Comparison of ENCODE assay signal across 15 mouse cellular contexts in the genomic region with DNA sequence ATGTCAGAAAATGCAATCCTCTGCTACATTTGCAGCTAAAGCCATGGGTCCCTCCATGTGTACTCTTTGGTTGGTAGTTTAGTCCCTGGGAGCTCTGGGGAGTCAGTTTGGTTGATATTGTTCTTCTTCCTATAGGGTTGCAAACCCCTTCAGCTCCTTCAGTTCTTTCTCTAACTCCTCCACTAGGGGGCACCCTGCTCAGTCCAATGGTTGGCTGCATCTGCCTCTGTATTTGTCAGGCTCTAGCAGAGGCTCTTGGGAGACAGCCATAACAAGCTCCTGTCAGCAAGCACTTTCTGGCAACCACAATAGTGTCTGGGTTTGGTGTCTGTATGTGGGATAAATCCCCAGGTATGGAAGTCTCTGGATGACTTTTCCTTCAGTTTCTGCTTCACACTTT.
A peak's percentile ranks its signal among the peaks of the same experiment; 100 is the strongest.
DNase-seq lines count a peak whose midpoint lies in the region; ATAC-seq and TF ChIP-seq lines count a peak whose summit lies in the region.
"Had no signal": no experiment of that assay in that cellular context is flagged by ENCODE, and none has a peak within 500 bp of the region (broad histone marks: within the 10 kb centered on the region; RNA-seq: fewer than 3 reads in every experiment).

No protein-coding gene starts in this region.

- ATAC-seq in embryonic facial prominence, embryonic 11.5 days (replicated peaks; ENCODE audit: insufficient number of reproducible peaks, low FRiP score, low TSS enrichment, low read depth), result no peak
- no peak for ATAC-seq in lung, embryonic 14.5 days (ENCODE audit: insufficient read depth)
- no peak for ATAC-seq in Patski
- ATAC-seq: forebrain, embryonic 13.5 days; midbrain, embryonic 16.5 days had no signal

- no peak for TF ChIP-seq CTCF in lung, embryonic 14.5 days (IDR thresholded peaks at IDR 0.05; ENCODE audit: low read depth)
- peak; percentile 55 for TF ChIP-seq CTCF in Patski (IDR thresholded peaks at IDR 0.05)

- POLR2A ChIA-PET in Patski (lab: Charles Lee), result no interaction called here

- no peaks in the 10 kb centered on the region for H3K27me3 ChIP-seq in embryonic facial prominence, embryonic 11.5 days (ENCODE audit: control insufficient read depth, insufficient read depth, low read length)
- H3K27me3 ChIP-seq in embryonic facial prominence, embryonic 10.5 days (replicated peaks; ENCODE audit: low read depth, poor library complexity, severe bottlenecking), result no peaks in the 10 kb centered on the region
- no peaks in the 10 kb centered on the region for H3K27me3 ChIP-seq in lung, embryonic 14.5 days (ENCODE audit: insufficient read depth, low read length)
- no peaks in the 10 kb centered on the region for H3K27me3 ChIP-seq in Patski
- H3K27me3 ChIP-seq: forebrain, embryonic 13.5 days; limb, embryonic 13.5 days; neural tube, embryonic 13.5 days had no signal

- DNase-seq in embryonic facial prominence, embryonic 11.5 days (ENCODE audit: low spot score), result peak; percentile 12
- no peak for DNase-seq in embryonic facial prominence, embryonic 10.5 days (ENCODE audit: low spot score)
- DNase-seq in lung, embryonic 14.5 days, result peak; percentile 1
- DNase-seq in lung, postnatal 36 days, result no peak
- no peak for DNase-seq in Patski (ENCODE audit: low read depth, low spot score)
- peak; percentile 27 to 32 for DNase-seq in cerebellum, postnatal 14 days
- DNase-seq in lung, postnatal 10 days, result no peak
- DNase-seq in gastrocnemius, adult 18-20 months (ENCODE audit: low spot score), result no peak
- DNase-seq: adrenal gland, postnatal 14 days; lung, adult 18-20 months had no signal

- no peak overlapping the region for H3K4me3 ChIP-seq in embryonic facial prominence, embryonic 11.5 days (ENCODE audit: low read depth, low read length)
- no peak overlapping the region for H3K4me3 ChIP-seq in embryonic facial prominence, embryonic 10.5 days
- no peak overlapping the region for H3K4me3 ChIP-seq in lung, embryonic 14.5 days (ENCODE audit: low read depth, low read length)
- H3K4me3 ChIP-seq: forebrain, embryonic 13.5 days; limb, embryonic 13.5 days; neural tube, embryonic 13.5 days had no signal

- no peaks in the 10 kb centered on the region for H3K4me1 ChIP-seq in embryonic facial prominence, embryonic 11.5 days (ENCODE audit: control insufficient read depth, insufficient read depth, low read length)
- H3K4me1 ChIP-seq in embryonic facial prominence, embryonic 10.5 days, result no peaks in the 10 kb centered on the region
- H3K4me1 ChIP-seq in lung, embryonic 14.5 days (ENCODE audit: insufficient read depth), result no peaks in the 10 kb centered on the region
- H3K4me1 ChIP-seq: forebrain, embryonic 13.5 days; limb, embryonic 13.5 days; neural tube, embryonic 13.5 days had no signal

- H3K27ac ChIP-seq in embryonic facial prominence, embryonic 11.5 days (replicated peaks; ENCODE audit: low read depth, low read length), result no peak overlapping the region
- H3K27ac ChIP-seq in embryonic facial prominence, embryonic 10.5 days (replicated peaks), result no peak overlapping the region
- no peak overlapping the region for H3K27ac ChIP-seq in lung, embryonic 14.5 days (ENCODE audit: low read depth)
- H3K27ac ChIP-seq: forebrain, embryonic 13.5 days; kidney, postnatal 0 days; limb, embryonic 13.5 days; neural tube, embryonic 13.5 days had no signal

- in situ Hi-C loops in Patski (cut with MboI; ENCODE audit: low pct_unique_long_range_greater_than_20kb), result no loop called here

- no peaks in the 10 kb centered on the region for H3K9me3 ChIP-seq in embryonic facial prominence, embryonic 11.5 days (replicated peaks; ENCODE audit: control insufficient read depth, low read length)
- no peaks in the 10 kb centered on the region for H3K9me3 ChIP-seq in embryonic facial prominence, embryonic 10.5 days
- H3K9me3 ChIP-seq in lung, embryonic 14.5 days (ENCODE audit: low read depth, low read length), result no peaks in the 10 kb centered on the region
- H3K9me3 ChIP-seq: forebrain, embryonic 13.5 days; limb, embryonic 13.5 days; neural tube, embryonic 13.5 days had no signal

- CTCF ChIA-PET in Patski (lab: Charles Lee), result no interaction called here

- H3K36me3 ChIP-seq in embryonic facial prominence, embryonic 11.5 days (replicated peaks; ENCODE audit: control insufficient read depth, insufficient read depth, low read depth, low read length), result no peaks in the 10 kb centered on the region
- H3K36me3 ChIP-seq in embryonic facial prominence, embryonic 10.5 days (replicated peaks), result no peaks in the 10 kb centered on the region
- no peaks in the 10 kb centered on the region for H3K36me3 ChIP-seq in lung, embryonic 14.5 days (ENCODE audit: insufficient read depth)
- H3K36me3 ChIP-seq: limb, embryonic 13.5 days; neural tube, embryonic 13.5 days had no signal

- H3K4me2 ChIP-seq in embryonic facial prominence, embryonic 11.5 days (ENCODE audit: low read depth, low read length), result no peak overlapping the region
- H3K4me2 ChIP-seq in lung, embryonic 14.5 days, result no peak overlapping the region
- H3K4me2 ChIP-seq: forebrain, embryonic 13.5 days; limb, embryonic 13.5 days; neural tube, embryonic 13.5 days had no signal

- H3K9ac ChIP-seq in embryonic facial prominence, embryonic 11.5 days (replicated peaks; ENCODE audit: low read length), result no peak overlapping the region
- no peak overlapping the region for H3K9ac ChIP-seq in lung, embryonic 14.5 days
- H3K9ac ChIP-seq: forebrain, embryonic 13.5 days; limb, embryonic 13.5 days; neural tube, embryonic 13.5 days had no signal

Comparison
In these comparisons a context has a peak if more than half of its experiments do, and no peak if none do; other contexts are left out.
1. DNase-seq: peak in embryonic facial prominence, embryonic 11.5 days (single experiment), lung, embryonic 14.5 days (single experiment) and cerebellum, postnatal 14 days (2 of 2); none in embryonic facial prominence, embryonic 10.5 days (single experiment), lung, postnatal 36 days (single experiment), Patski (single experiment), lung, postnatal 10 days (single experiment) and gastrocnemius, adult 18-20 months (single experiment).